Mouse (Mus musculus) myocyte (in vitro differentiated cells): ENCODE measurements around the gene Plekhm3. TPM values are rescaled to one million over a fixed set of nuclear protein-coding genes. Genes with fewer than 3 reads are reported as not detected.

Source experiments
- H3K27me3 ChIP-seq: one replicate; pipeline ENCODE4 v1.6.1; 2011; ENCODE audit not compliant: control insufficient read depth, insufficient read depth, insufficient read length
- H3K36me3 ChIP-seq: one replicate; pipeline ENCODE4 v1.6.1; 2011; ENCODE audit not compliant: control insufficient read depth, insufficient read depth
- H3K4me2 ChIP-seq: one replicate; pipeline ENCODE4 v1.6.1; 2011; ENCODE audit warnings: low read depth, control low read depth
- H3K4me3 ChIP-seq: one replicate; pipeline ENCODE4 v1.5.1; 2011; ENCODE audit warnings: mild to moderate bottlenecking, control low read depth, moderate library complexity
- H3K79me2 ChIP-seq: one replicate; pipeline ENCODE4 v1.6.1; 2011; ENCODE audit not compliant: control insufficient read depth, insufficient read depth
- H3ac ChIP-seq: one replicate; pipeline ENCODE4 v1.6.1; 2011; ENCODE audit not compliant: control insufficient read depth, insufficient read length
- CEBPB ChIP-seq: IDR thresholded peaks from 2 replicates; pipeline ENCODE4 v1.6.1; 2011; ENCODE audit warnings: mild to moderate bottlenecking, moderate library complexity; ENCODE audit not compliant: poor library complexity, insufficient read depth, severe bottlenecking
- E2F4 ChIP-seq: IDR thresholded peaks from one replicate; pipeline ENCODE4 v1.6.1; 2011; ENCODE audit warnings: mild to moderate bottlenecking, control low read depth, moderate library complexity; ENCODE audit not compliant: insufficient read depth
- MAX ChIP-seq: IDR thresholded peaks from one replicate; pipeline ENCODE4 v1.6.1; 2011; ENCODE audit warnings: low read depth, mild to moderate bottlenecking, control low read depth
- MYOD1 ChIP-seq, 3 experiments: IDR thresholded peaks; one replicate each; pipeline ENCODE4 v1.6.1; 2011; ENCODE audit warnings: control low read depth in 2 of 3, low read depth in 2 of 3, mild to moderate bottlenecking in 2 of 3, moderate library complexity in 1 of 3; ENCODE audit not compliant: insufficient read length in 2 of 3, control insufficient read depth in 1 of 3
- MYOG ChIP-seq, 3 experiments: IDR thresholded peaks; one replicate each; pipeline ENCODE4 v1.6.1; 2011; ENCODE audit warnings: control low read depth in 2 of 3, low read depth in 2 of 3, mild to moderate bottlenecking in 2 of 3; ENCODE audit not compliant: insufficient read length in 2 of 3, control insufficient read depth in 1 of 3, insufficient read depth in 1 of 3
- POLR2A ChIP-seq: IDR thresholded peaks from one replicate; pipeline ENCODE4 v1.6.1; 2011; ENCODE audit warnings: low read depth, mild to moderate bottlenecking, control low read depth, moderate library complexity; ENCODE audit not compliant: insufficient read length
- POLR2AphosphoS2 ChIP-seq: IDR thresholded peaks from one replicate; pipeline ENCODE4 v1.6.1; 2011; ENCODE audit warnings: low read depth, control low read depth; ENCODE audit not compliant: insufficient read length
- REST ChIP-seq: IDR thresholded peaks from one replicate; pipeline ENCODE4 v1.6.1; 2011; ENCODE audit warnings: mild to moderate bottlenecking, control low read depth, moderate library complexity; ENCODE audit not compliant: insufficient read depth, insufficient read length
- SRF ChIP-seq: IDR thresholded peaks from one replicate; pipeline ENCODE4 v1.6.1; 2011; ENCODE audit warnings: low read depth; ENCODE audit not compliant: control insufficient read depth, insufficient read length
- TCF12 ChIP-seq: IDR thresholded peaks from one replicate; pipeline ENCODE4 v1.6.1; 2011; ENCODE audit warnings: mild to moderate bottlenecking, control low read depth; ENCODE audit not compliant: poor library complexity, insufficient read depth, severe bottlenecking
- TCF3 ChIP-seq: IDR thresholded peaks from one replicate; pipeline ENCODE4 v1.6.1; 2011; ENCODE audit warnings: low read depth, control low read depth; ENCODE audit not compliant: insufficient read length
- USF1 ChIP-seq: IDR thresholded peaks from one replicate; pipeline ENCODE4 v1.6.1; 2011; ENCODE audit warnings: low read depth, mild to moderate bottlenecking, control low read depth, moderate library complexity
- polyA plus RNA-seq: library from polyadenylated mRNA; unstranded; fragments of >200 nt; fragmentation: generic; extraction: Trizol; gene quantifications from one replicate; pipeline ENCODE4 v1.2.1, GENCODE M21; 2012; ENCODE audit warnings: missing spikeins

Plekhm3 gene
- polyA plus RNA-seq, 1 experiment, result 3.9 TPM

GRCm38 (mm10) chr1:64944746-64945145, 11.9 kb downstream of the Plekhm3 start:
- no peaks in the 10 kb centered on the region for H3K27me3 ChIP-seq

GRCm38 (mm10) chr1:64942006-64942755, 14.4 kb downstream of the Plekhm3 start:
- no peak overlapping the region for H3K4me3 ChIP-seq
- H3K36me3 ChIP-seq, result peaks cover 7% of the 10 kb centered on the region
- H3K4me2 ChIP-seq, result no peak overlapping the region
- no peaks in the 10 kb centered on the region for H3K79me2 ChIP-seq
- H3ac ChIP-seq, result no peak overlapping the region
- H3K27me3 ChIP-seq, result no peaks in the 10 kb centered on the region
- no peak for TF ChIP-seq CEBPB
- no peak for TF ChIP-seq TCF3
- TF ChIP-seq TCF12, result no peak
- TF ChIP-seq POLR2AphosphoS2, result no peak
- no peak for TF ChIP-seq MAX
- no peak for TF ChIP-seq POLR2A
- TF ChIP-seq REST, result no peak
- TF ChIP-seq SRF, result no peak
- no peak for TF ChIP-seq USF1
- no peak for TF ChIP-seq MYOD1 (IDR thresholded peaks at IDR 0.05; ENCODE audit: control insufficient read depth in 1 of 3, insufficient read length in 2 of 3, low read depth in 2 of 3)
- TF ChIP-seq E2F4, result no peak
- no peak for TF ChIP-seq MYOG (IDR thresholded peaks at IDR 0.05; ENCODE audit: control insufficient read depth in 1 of 3, insufficient read depth in 1 of 3, insufficient read length in 2 of 3, low read depth in 2 of 3)

More at GRCm38 (mm10) chr1:64944746-64945145, 11.9 kb downstream of the Plekhm3 start:
- H3K4me2 ChIP-seq, result peak overlapping the region; percentile 42
- no peak overlapping the region for H3ac ChIP-seq
- TF ChIP-seq SRF (no peak), POLR2AphosphoS2 (no peak), MYOD1 (IDR thresholded peaks at IDR 0.05; ENCODE audit: control insufficient read depth in 1 of 3, insufficient read length in 2 of 3, low read depth in 2 of 3) (no peak), MAX (no peak), USF1 (no peak), POLR2A (no peak), TCF12 (no peak), MYOG (IDR thresholded peaks at IDR 0.05; ENCODE audit: control insufficient read depth in 1 of 3, insufficient read depth in 1 of 3, insufficient read length in 2 of 3, low read depth in 2 of 3) (no peak), TCF3 (no peak), CEBPB (no peak), REST (no peak), E2F4 (no peak)
- H3K4me3 ChIP-seq, result no peak overlapping the region
- no peaks in the 10 kb centered on the region for H3K79me2 ChIP-seq
- no peaks in the 10 kb centered on the region for H3K36me3 ChIP-seq

- H3K4me2 ChIP-seq, result no peak overlapping the region
- TF ChIP-seq USF1, result no peak
- no peak for TF ChIP-seq POLR2AphosphoS2
- TF ChIP-seq MAX, result no peak
- no peak for TF ChIP-seq SRF
- H3K79me2 ChIP-seq, result no peaks in the 10 kb centered on the region
- no peaks in the 10 kb centered on the region for H3K27me3 ChIP-seq
- H3K4me3 ChIP-seq, result no peak overlapping the region
- H3K36me3 ChIP-seq, result peaks cover 8% of the 10 kb centered on the region
- no peak overlapping the region for H3ac ChIP-seq
Measured at GRCm38 (mm10) chr1:64938907-64939306, 17.7 kb downstream of the Plekhm3 start.

GRCm38 (mm10) chr1:64937692-64938091, 18.9 kb downstream of the Plekhm3 start:
- no peaks in the 10 kb centered on the region for H3K79me2 ChIP-seq
- H3K27me3 ChIP-seq, result no peaks in the 10 kb centered on the region
- TF ChIP-seq MYOD1 (IDR thresholded peaks at IDR 0.05; ENCODE audit: control insufficient read depth in 1 of 3, insufficient read length in 2 of 3, low read depth in 2 of 3) (no peak), TCF12 (no peak), POLR2A (no peak), MYOG (IDR thresholded peaks at IDR 0.05; ENCODE audit: control insufficient read depth in 1 of 3, insufficient read depth in 1 of 3, insufficient read length in 2 of 3, low read depth in 2 of 3) (no peak), REST (no peak), USF1 (no peak), E2F4 (no peak), TCF3 (no peak), MAX (no peak), CEBPB (no peak), POLR2AphosphoS2 (no peak), SRF (no peak)
- H3K36me3 ChIP-seq, result peaks cover 8% of the 10 kb centered on the region
- H3K4me3 ChIP-seq, result no peak overlapping the region
- H3K4me2 ChIP-seq, result no peak overlapping the region
- no peak overlapping the region for H3ac ChIP-seq

GRCm38 (mm10) chr1:64932921-64933320, 23.7 kb downstream of the Plekhm3 start:
- Histone ChIP-seq H3ac (no peak overlapping the region), H3K4me3 (no peak overlapping the region)
- no peak for TF ChIP-seq MAX
- TF ChIP-seq TCF12, result no peak
- no peak for TF ChIP-seq TCF3
- no peak for TF ChIP-seq SRF
- no peak for TF ChIP-seq USF1
- no peak for TF ChIP-seq MYOG (IDR thresholded peaks at IDR 0.05; ENCODE audit: control insufficient read depth in 1 of 3, insufficient read depth in 1 of 3, insufficient read length in 2 of 3, low read depth in 2 of 3)
- no peak for TF ChIP-seq MYOD1 (IDR thresholded peaks at IDR 0.05; ENCODE audit: control insufficient read depth in 1 of 3, insufficient read length in 2 of 3, low read depth in 2 of 3)
- TF ChIP-seq POLR2AphosphoS2, result no peak
- no peak for TF ChIP-seq REST
- no peak for TF ChIP-seq CEBPB
- TF ChIP-seq E2F4, result no peak
- no peak for TF ChIP-seq POLR2A

More at GRCm38 (mm10) chr1:64932921-64933320, 23.7 kb downstream of the Plekhm3 start:
- Histone ChIP-seq H3K79me2 (no peaks in the 10 kb centered on the region), H3K27me3 (no peaks in the 10 kb centered on the region), H3K36me3 (peaks cover 8% of the 10 kb centered on the region), H3K4me2 (no peak overlapping the region)
